Mouse (Mus musculus) layer of hippocampus, postnatal 36 days (tissue): ENCODE measurements around the gene Zfp120. TPM values are rescaled to one million over a fixed set of nuclear protein-coding genes. Genes with fewer than 3 reads are reported as not detected.
A peak's percentile ranks its signal among the peaks of the same experiment; 100 is the strongest.
"Not testable (repeated sequence)": the region's sequence is repeated elsewhere in the genome, so short reads cannot be mapped to it uniquely, and the experiment has no call there.

ENCODE experiments used
- DNase-seq, 2 experiments: peaks; one replicate each; pipeline ENCODE4 v3.0.0; 2022
- total RNA-seq, 2 experiments: library from RNA; stranded (reverse); gene quantifications; 2 replicates each; pipeline ENCODE4 v1.2.3; 2021

Gene Zfp120
- 10 to 100 TPM; 11.2 to 11.6 TPM for total RNA-seq

DNA sequence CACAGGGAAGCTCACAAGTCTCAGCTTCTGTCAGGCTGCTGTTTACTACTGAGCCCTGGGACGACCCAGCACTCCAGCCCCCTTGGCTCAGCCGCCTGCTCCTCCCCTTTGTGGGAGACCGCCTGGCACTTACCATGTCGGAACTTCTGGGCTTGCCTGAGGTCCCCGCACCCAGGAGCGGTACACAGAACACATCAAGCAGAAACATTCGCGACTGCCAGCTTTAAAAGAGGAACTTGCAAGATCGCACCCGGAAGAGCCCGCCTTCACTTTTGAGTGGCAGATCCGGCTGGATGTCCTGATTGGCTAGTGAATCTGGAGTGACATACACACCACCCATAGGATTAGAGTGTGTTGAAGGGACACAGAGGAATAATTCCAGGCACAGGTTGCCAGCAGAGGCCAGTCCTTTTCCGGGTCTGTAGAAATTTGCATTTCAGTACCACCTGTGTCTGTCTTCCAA, at the start of gene Zfp120:
Zfp120 (minus strand) TSS at position 274 of the 463 bp plus-strand sequence.
- DNase-seq, result peak; percentile 84 to 86

DNA sequence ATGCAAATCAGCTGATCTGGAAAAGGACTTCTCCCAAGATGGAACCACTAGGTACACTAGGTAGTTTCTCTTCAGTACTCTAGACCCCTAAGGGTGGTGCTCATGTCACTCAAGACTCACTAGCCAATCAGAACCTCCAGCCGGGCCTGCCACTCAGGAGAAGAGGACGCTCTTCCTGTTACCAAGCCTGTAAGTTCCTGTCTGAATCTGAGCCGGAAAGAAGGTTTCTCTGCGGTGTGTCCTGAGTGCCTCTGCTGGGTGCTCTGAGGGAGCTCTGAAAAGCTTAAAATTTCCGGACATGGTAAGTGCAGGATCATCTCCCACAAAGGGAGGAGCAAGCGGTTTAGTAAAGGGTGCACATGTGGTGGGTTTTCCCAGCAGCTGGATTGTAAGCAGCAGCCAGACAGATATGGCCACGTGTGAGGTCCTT, 45.1 kb upstream of the Zfp120 start, which contains the start of gene Gm14139:
Gm14139 (plus strand) TSS at position 186 of the 430 bp plus-strand sequence.
- not testable (repeated sequence) for DNase-seq

DNA sequence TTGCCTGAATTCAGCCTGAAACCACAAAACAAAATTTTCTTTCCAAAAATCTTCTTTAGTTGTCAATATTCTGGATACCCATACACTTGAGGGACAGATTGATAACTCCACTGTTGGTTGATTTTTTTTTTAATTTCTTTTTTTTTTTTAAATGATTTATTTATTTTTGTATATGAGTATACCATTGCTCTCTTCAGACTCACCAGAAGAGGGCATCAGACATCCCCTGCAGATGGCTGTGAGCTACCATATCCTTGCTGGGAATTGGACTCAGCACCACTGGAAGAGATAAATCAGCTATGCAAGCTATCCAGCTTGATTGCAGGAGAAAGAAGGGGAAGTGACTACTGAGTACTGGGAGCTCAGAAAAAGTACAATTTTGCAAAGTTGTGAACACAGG, 44.5 kb upstream of the Zfp120 start:
- DNase-seq, result not testable (repeated sequence)

DNA sequence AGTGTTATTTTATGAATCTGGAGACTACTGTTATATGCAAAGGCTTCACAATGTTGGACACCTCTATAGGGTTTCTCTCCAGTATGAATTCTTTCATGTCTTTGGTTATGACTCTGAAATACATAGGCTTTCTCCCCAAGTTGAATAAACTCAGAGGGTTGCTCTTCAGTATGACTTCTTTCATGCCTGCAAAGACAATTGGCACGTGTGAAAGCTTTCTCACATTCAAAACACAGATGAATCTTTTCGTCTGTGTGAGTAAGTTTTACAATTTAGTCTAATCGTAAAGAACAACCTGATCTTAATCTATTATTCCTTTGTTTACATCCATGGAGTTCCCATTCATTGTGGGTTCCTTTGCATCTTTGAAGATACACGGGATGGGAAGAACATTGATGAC, 43.1 kb upstream of the Zfp120 start, which contains the start of gene Gm10770:
Gm10770 (minus strand) TSS at position 101 of the 400 bp plus-strand sequence.
- DNase-seq, result not testable (repeated sequence)

DNA sequence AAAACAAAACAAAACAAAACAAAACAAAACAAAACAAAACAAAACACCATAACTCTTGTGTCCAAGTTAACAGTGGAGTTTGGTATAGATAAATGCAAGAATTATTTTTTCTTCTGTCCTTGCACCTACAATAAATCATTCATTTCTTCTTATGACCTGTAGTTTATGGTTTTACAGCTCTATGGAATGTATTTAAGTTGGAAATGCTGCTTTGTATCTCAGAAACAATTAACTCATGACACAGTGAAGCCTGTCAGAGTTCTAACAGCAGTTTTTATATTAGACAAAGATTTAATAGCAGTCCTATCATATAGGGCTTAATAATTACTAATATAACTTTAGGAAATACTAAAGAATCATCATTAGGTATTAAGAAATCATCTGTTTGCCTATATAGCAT, 37.3 kb upstream of the Zfp120 start:
- DNase-seq, result no peak

DNA sequence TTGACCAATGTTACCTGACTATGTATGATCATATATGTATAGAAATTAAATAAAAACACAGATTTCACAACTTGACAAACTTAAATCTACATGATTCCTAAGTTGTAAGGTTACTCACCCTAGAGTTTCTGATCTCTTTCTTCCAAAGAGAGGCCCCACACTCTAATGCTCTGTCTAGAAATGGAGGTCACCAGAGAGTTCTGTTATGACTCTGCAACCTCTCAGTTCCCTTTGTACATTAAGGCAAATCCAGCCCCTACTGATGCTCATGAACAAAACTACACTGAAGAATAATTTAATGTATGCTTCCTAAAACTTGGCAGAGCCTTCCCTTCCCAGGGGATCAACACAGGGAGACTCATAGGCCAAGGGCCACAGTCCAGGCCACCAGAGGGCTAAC, 30.2 kb upstream of the Zfp120 start:
- DNase-seq, result no peak

DNA sequence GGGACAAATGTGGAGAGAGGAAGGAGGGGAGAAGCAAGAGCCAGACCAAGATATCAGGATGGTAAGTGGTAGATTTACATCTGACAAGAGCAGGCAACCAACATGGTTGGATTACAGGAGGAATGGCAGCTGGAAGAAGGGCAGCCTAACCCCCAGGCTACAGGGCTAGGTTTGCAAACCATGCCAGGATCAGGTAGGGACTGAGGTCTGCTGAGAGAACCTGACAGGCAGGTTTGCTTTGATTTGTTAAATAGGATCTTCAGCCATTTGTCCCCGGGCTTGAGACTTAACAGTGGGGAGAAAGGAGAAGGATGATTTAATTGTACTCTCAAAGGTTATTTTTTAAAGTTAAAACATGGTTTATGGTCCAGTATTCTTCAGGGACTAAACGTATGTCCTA, 3.7 kb downstream of the Zfp120 start:
- DNase-seq, result no peak

DNA sequence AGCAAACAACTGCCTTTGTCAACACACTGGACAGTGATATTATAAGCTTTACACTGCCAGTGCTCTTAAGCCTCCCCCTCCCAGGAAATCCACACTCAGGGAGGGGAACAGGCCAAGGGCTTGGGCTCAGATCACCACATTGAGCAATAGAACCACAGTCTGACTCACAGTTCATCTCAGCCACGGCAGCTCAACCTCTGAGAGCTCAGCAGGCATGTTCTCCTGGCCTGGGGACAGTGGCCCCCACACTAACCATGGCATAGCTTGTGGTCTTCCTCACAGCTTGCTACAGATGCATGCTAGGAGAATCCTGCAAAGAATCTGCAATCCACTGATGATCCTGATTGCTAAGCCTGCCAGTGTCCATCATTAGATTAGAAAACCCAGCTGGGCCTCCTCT, 4.5 kb downstream of the Zfp120 start:
- not testable (repeated sequence) for DNase-seq

DNA sequence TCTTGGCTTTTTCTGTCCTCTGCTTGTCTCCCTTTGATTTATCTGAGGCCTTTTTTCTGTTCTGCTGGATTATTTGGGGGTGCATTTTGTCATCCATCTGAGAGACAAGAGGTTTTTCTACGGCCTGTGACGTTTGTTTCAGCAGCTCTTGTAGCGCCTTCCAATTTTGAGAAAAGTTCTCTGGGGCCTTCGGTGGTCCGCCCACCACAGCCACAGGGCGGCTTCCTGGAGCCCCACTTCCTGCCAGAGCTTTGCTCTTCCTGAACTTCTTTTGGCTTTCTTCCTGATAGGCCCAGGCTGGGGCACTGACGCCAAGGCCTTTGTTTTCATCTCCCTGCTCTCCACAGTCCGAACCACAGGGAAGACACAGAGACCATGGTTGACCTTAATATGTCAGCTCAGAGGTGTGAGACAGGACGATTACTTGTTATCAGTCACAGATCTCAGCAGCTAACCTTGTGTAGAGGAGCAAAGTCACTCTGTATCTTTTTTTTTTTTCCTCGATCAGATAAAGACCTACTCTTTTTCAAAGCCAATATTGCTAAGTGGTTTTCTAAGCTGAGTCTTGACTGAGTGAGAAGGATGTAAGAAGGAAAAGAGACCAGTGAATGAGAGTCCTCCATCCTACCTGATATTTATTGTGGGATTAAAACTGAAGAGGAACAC, 25.1 kb downstream of the Zfp120 start:
- DNase-seq, result no peak

DNA sequence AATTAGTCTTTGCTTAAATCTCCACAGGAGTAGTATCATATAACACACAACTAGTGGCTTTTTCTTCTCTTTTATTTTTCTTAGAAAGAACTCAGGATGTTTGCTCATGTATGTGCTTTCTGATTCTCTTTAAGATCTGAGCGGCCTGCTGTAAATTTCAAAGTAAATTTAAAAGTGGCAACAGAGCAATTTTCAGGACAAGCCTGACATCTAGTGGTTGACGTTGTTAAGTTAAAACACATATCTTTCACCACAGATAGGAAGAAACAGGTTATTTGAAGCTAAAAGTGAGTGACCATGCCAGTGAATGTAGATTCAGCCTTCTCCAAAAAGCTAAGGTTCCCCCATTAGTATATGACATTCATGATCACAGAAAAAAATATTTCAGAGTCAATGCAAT, 36.9 kb downstream of the Zfp120 start:
- not testable (repeated sequence) for DNase-seq

Other genes with a start within 250 kb of the Zfp120 start
- not detected for gene Gm10770, start 43.0 kb upstream of the Zfp120 start, total RNA-seq
- not detected for gene Gm14139, start 45.0 kb upstream of the Zfp120 start, total RNA-seq
- 10 to 100 TPM; 10.2 to 10.4 TPM for gene Zfp937, start 81.4 kb upstream of the Zfp120 start, total RNA-seq
- 1 to 10 TPM; 6.9 to 7.1 TPM for gene Gm21994, start 118.9 kb upstream of the Zfp120 start, total RNA-seq
- gene Gm14124, start 120.8 kb upstream of the Zfp120 start, total RNA-seq, result under 1 TPM; 0.15 to 0.20 TPM
- 1 to 10 TPM; 2.6 to 4.0 TPM for gene Gm10130, start 187.0 kb upstream of the Zfp120 start, total RNA-seq
- gene 3300002I08Rik, start 226.1 kb upstream of the Zfp120 start, total RNA-seq, result 1 to 10 TPM; 7.3 to 9.9 TPM